13 mouse cellular contexts compared by ENCODE assay signal in genomic region chr2:7287434-7287833, GRCm38 (mm10).
"Had no signal": no experiment of that assay in that cellular context is flagged by ENCODE, and none has a peak within 500 bp of the region (broad histone marks: within the 10 kb centered on the region; RNA-seq: fewer than 3 reads in every experiment).

No protein-coding gene starts in this region.

- H3K27ac ChIP-seq: limb, embryonic 15.5 days; liver, embryonic 12.5 days; midbrain, embryonic 10.5 days; midbrain, embryonic 15.5 days; neural tube, embryonic 13.5 days; stomach, postnatal 0 days had no signal

- DNase-seq: kidney, adult 2 months; kidney, postnatal 25 days; lung, postnatal 10 days; lung, postnatal 4 days; right cerebral cortex, adult 18-20 months; right cerebral cortex, postnatal 25 days; thymus, postnatal 4 days had no signal

- H3K4me3 ChIP-seq: limb, embryonic 15.5 days; liver, embryonic 12.5 days; midbrain, embryonic 10.5 days; midbrain, embryonic 15.5 days; neural tube, embryonic 13.5 days had no signal
